Mouse (Mus musculus) urinary bladder, postnatal 36 days (tissue): ENCODE data around the gene Nt5c2.

Experiments used
- DNase-seq, 2 experiments: peaks; one replicate each; pipeline ENCODE4 v3.0.0; 2022; ENCODE audit warnings: low spot score in 2 of 2, mixed read lengths in 1 of 2

The Nt5c2 gene

GRCm38 (mm10) chr19:46848381-46849268 lies 166.3 kb downstream of the Nt5c2 start:
- no peak for DNase-seq

GRCm38 (mm10) chr19:46846459-46846858 lies 168.5 kb downstream of the Nt5c2 start:
- no peak for DNase-seq

DNA sequence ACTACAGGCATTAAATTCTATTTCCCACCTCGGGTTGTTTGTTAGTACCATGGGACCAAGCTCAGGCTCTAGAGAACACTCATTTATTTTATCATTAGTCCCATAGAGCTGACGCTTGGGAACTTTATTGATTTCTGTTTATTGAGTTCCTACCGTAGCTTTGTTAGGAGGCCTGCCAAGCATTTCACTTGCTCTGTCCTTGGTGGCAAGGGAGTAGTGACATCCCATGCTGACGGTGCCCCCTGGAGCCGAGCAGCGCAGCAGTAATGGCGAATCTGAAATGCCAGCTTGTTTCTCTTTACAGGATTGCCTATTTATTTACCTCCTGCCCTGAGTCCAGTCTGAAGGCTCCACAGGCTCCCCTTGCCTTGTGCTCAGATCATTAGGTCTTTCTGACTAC lies 168.9 kb downstream of the Nt5c2 start:
- no peak for DNase-seq

DNA sequence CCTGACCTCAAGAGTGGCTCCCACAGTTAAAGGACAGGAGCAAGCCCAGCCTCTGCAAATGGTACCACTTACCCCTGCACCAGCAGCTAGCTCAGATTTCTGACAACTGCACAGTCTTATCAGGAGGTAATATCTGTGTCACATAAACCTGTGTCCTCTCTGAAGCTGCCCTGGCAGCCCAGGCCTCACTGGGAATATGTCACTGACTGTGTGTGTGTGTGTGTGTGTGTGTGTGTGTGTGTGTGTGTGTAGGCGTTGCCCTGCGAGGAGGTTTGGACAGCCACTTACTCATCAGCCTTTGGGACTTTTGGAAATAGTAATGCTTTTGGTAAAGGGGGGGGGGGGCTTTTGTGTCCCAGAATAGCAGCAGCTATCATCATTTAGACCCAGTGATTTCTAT lies 171.9 kb downstream of the Nt5c2 start:
- no peak for DNase-seq

- DNase-seq: no peak
Measured at GRCm38 (mm10) chr19:46841016-46841415, 173.9 kb downstream of the Nt5c2 start.

DNA sequence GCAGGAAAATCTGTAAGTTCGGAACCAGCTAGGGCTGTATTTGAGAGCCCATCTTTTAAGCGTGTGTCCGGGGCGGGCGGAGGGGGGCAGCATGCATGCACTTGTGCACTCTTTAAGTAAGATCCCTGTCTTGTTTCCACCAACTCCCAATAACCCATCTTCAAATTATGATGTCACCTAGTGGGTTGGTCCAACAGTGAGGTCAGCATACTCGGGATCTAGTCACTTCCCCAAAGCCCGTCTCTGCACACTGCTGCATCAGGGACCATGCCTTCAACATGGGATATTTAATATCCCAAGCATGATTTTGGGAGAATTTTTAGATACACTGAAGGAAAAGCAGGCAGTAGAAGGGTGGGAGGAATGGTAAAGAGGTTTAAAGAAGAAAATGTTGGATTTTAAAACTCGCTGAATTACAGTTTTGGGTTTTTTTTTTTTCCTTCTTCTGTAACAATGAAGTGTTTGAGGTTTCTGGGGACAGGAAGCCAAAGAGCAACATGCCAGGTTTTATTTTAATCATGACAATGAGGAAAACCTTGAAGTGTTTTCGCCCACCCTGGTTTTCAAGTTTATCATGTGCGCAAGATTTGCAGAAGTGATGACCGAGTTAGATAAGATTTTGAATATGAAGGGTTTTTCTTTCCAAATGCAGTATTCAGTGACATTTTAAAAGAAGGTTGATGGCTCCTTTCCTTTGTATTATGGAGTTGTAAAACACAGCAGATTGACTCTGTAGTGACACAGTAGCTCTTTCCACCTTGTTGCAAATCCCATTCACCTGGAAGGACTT lies 177.5 kb downstream of the Nt5c2 start:
- no peak for DNase-seq

DNA sequence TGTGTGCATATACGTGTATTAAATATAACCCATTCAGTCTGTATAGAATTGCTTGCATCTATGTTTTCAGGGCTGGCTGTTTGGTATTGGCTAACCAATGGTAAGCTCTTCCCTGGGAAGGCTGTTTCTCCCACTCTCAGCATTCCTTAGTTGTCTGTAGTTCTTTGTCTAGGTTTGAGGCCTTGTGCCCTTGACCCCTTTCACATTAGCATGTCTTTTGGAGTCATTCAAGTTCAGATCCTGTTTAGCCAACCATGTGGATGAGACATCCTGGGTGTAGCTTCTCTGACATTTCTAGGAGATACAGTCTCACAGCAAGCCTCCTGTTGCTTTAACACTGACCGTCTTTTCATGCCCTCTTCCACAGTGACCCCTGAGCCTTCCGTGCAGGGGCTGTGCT lies 178.9 kb downstream of the Nt5c2 start:
- DNase-seq: no peak

- DNase-seq: no peak
Measured at GRCm38 (mm10) chr19:46835339-46835738, 179.6 kb downstream of the Nt5c2 start.

DNA sequence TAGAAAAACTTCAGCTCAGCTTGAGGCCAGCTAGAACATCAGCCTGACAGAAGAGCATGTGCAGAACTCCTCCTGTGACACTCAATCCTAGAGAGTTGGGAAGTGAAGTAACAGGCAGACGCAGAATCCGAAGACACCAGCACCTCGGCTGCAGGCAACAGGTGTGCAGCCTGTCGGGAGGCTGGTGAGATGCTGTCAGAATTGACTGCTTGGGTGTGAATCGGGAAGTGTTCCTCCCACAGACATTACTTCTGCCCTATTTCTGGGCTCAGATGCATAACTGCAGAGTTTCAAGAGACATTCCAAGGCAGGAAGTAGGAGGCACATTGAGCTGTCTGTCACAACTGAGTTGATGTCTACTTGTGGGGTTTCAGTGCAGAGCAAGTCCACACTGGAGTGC lies 180.7 kb downstream of the Nt5c2 start:
- no peak for DNase-seq
